Mouse (Mus musculus): ENCODE measurements around the gene Gm48552. TPM values are rescaled to one million over a fixed set of nuclear protein-coding genes. Genes with fewer than 3 reads are reported as not detected.

Gene Gm48552
- polyA plus RNA-seq, 1 experiment from 2014 or later, result not detected

- Histone ChIP-seq H3K27me3 (ENCODE audit: control insufficient read depth, insufficient read depth, low read length) (peaks cover 2% of the 10 kb centered on the region; the same call in 1 of the 2 replicates), H3K4me2 (ENCODE audit: low read depth, low read length) (peak overlapping the region; percentile 43), H3K9me3 (replicated peaks; ENCODE audit: control insufficient read depth, low read length) (no peaks in the 10 kb centered on the region), H3K36me3 (replicated peaks; ENCODE audit: control insufficient read depth, insufficient read depth, low read depth, low read length) (no peaks in the 10 kb centered on the region; the same call in 1 of the 2 replicates), H3K4me3 (ENCODE audit: low read depth, low read length) (peak overlapping the region; percentile 21; the same call in 1 of the 2 replicates), H3K4me1 (ENCODE audit: control insufficient read depth, insufficient read depth, low read length) (peaks cover 21% of the 10 kb centered on the region), H3K9ac (replicated peaks; ENCODE audit: low read length) (peak overlapping the region; percentile 43; the same call in 1 of the 2 replicates), H3K27ac (replicated peaks; ENCODE audit: low read depth, low read length) (no peak overlapping the region)
- DNase-seq (ENCODE audit: low spot score), result peak; percentile 66
- 19% methylated on average over 31 of the region's 31 CpGs for WGBS
- no peak for ATAC-seq (replicated peaks; ENCODE audit: insufficient number of reproducible peaks, low FRiP score, low TSS enrichment, low read depth)
Observed at GRCm38 (mm10) chr10:81407539-81408423, 19.0 kb downstream of the Gm48552 start.

GRCm38 (mm10) chr10:81408424-81408729, 19.6 kb downstream of the Gm48552 start:
- H3K36me3 ChIP-seq (replicated peaks; ENCODE audit: control insufficient read depth, insufficient read depth, low read depth, low read length), result no peaks in the 10 kb centered on the region; the same call in 1 of the 2 replicates
- H3K4me1 ChIP-seq (ENCODE audit: control insufficient read depth, insufficient read depth, low read length), result peaks cover 15% of the 10 kb centered on the region
- 36% methylated on average over 13 of the region's 13 CpGs for WGBS
- H3K4me2 ChIP-seq (ENCODE audit: low read depth, low read length), result no peak overlapping the region
- no peaks in the 10 kb centered on the region for H3K9me3 ChIP-seq (replicated peaks; ENCODE audit: control insufficient read depth, low read length)
- DNase-seq (ENCODE audit: low spot score) (no peak), ATAC-seq (replicated peaks; ENCODE audit: insufficient number of reproducible peaks, low FRiP score, low TSS enrichment, low read depth) (no peak)
- no peak overlapping the region; the same call in 1 of the 2 replicates for H3K9ac ChIP-seq (replicated peaks; ENCODE audit: low read length)
- H3K4me3 ChIP-seq (ENCODE audit: low read depth, low read length), result no peak overlapping the region
- H3K27me3 ChIP-seq (ENCODE audit: control insufficient read depth, insufficient read depth, low read length), result peaks cover 2% of the 10 kb centered on the region; the same call in 1 of the 2 replicates
- H3K27ac ChIP-seq (replicated peaks; ENCODE audit: low read depth, low read length), result peak overlapping the region; percentile 41; the same call in 1 of the 2 replicates

- ATAC-seq (replicated peaks; ENCODE audit: insufficient number of reproducible peaks, low FRiP score, low TSS enrichment, low read depth) (peak; percentile 7; the same call in 1 of the 2 replicates), DNase-seq (ENCODE audit: low spot score) (peak; percentile 69)
- Histone ChIP-seq H3K27me3 (ENCODE audit: control insufficient read depth, insufficient read depth, low read length) (peaks cover 2% of the 10 kb centered on the region; the same call in 1 of the 2 replicates), H3K36me3 (replicated peaks; ENCODE audit: control insufficient read depth, insufficient read depth, low read depth, low read length) (no peaks in the 10 kb centered on the region; the same call in 1 of the 2 replicates), H3K9ac (replicated peaks; ENCODE audit: low read length) (no peak overlapping the region), H3K4me1 (ENCODE audit: control insufficient read depth, insufficient read depth, low read length) (peaks cover 15% of the 10 kb centered on the region), H3K27ac (replicated peaks; ENCODE audit: low read depth, low read length) (peak overlapping the region; percentile 41; the same call in 1 of the 2 replicates), H3K4me2 (ENCODE audit: low read depth, low read length) (no peak overlapping the region), H3K9me3 (replicated peaks; ENCODE audit: control insufficient read depth, low read length) (no peaks in the 10 kb centered on the region), H3K4me3 (ENCODE audit: low read depth, low read length) (no peak overlapping the region)
- 15% methylated on average over 9 of the region's 9 CpGs for WGBS
Observed at GRCm38 (mm10) chr10:81408871-81409291, 20.1 kb downstream of the Gm48552 start.

- Histone ChIP-seq H3K4me1 (ENCODE audit: control insufficient read depth, insufficient read depth, low read length) (peaks cover 17% of the 10 kb centered on the region), H3K4me2 (ENCODE audit: low read depth, low read length) (no peak overlapping the region), H3K9ac (replicated peaks; ENCODE audit: low read length) (no peak overlapping the region), H3K9me3 (replicated peaks; ENCODE audit: control insufficient read depth, low read length) (no peaks in the 10 kb centered on the region), H3K4me3 (ENCODE audit: low read depth, low read length) (no peak overlapping the region), H3K27me3 (ENCODE audit: control insufficient read depth, insufficient read depth, low read length) (no peaks in the 10 kb centered on the region; the same call in 1 of the 2 replicates), H3K27ac (replicated peaks; ENCODE audit: low read depth, low read length) (peak overlapping the region; percentile 41; the same call in 1 of the 2 replicates), H3K36me3 (replicated peaks; ENCODE audit: control insufficient read depth, insufficient read depth, low read depth, low read length) (no peaks in the 10 kb centered on the region; the same call in 1 of the 2 replicates)
- no peak for ATAC-seq (replicated peaks; ENCODE audit: insufficient number of reproducible peaks, low FRiP score, low TSS enrichment, low read depth)
- DNase-seq (ENCODE audit: low spot score), result peak; percentile 49
- WGBS, result 10% methylated on average over 8 of the region's 8 CpGs
Observed at GRCm38 (mm10) chr10:81409330-81409729, 20.5 kb downstream of the Gm48552 start.

- ATAC-seq (replicated peaks; ENCODE audit: insufficient number of reproducible peaks, low FRiP score, low TSS enrichment, low read depth) (no peak), DNase-seq (ENCODE audit: low spot score) (no peak)
- no peak overlapping the region for H3K4me3 ChIP-seq (ENCODE audit: low read depth, low read length)
- H3K4me2 ChIP-seq (ENCODE audit: low read depth, low read length), result no peak overlapping the region
- no peaks in the 10 kb centered on the region; the same call in 1 of the 2 replicates for H3K27me3 ChIP-seq (ENCODE audit: control insufficient read depth, insufficient read depth, low read length)
- no peaks in the 10 kb centered on the region for H3K9me3 ChIP-seq (replicated peaks; ENCODE audit: control insufficient read depth, low read length)
- 71% methylated on average over 4 of the region's 4 CpGs for WGBS
- no peaks in the 10 kb centered on the region; the same call in 1 of the 2 replicates for H3K36me3 ChIP-seq (replicated peaks; ENCODE audit: control insufficient read depth, insufficient read depth, low read depth, low read length)
- peaks cover 17% of the 10 kb centered on the region for H3K4me1 ChIP-seq (ENCODE audit: control insufficient read depth, insufficient read depth, low read length)
- H3K27ac ChIP-seq (replicated peaks; ENCODE audit: low read depth, low read length), result no peak overlapping the region
- H3K9ac ChIP-seq (replicated peaks; ENCODE audit: low read length), result no peak overlapping the region
Observed at GRCm38 (mm10) chr10:81410350-81410749, 21.5 kb downstream of the Gm48552 start.

- peaks cover 17% of the 10 kb centered on the region for H3K4me1 ChIP-seq (ENCODE audit: control insufficient read depth, insufficient read depth, low read length)
- no peak overlapping the region for H3K4me2 ChIP-seq (ENCODE audit: low read depth, low read length)
Observed at GRCm38 (mm10) chr10:81410981-81411380, 22.2 kb downstream of the Gm48552 start.

GRCm38 (mm10) chr10:81411471-81412400, 22.9 kb downstream of the Gm48552 start:
- no peaks in the 10 kb centered on the region for H3K9me3 ChIP-seq (replicated peaks; ENCODE audit: control insufficient read depth, low read length)

More at GRCm38 (mm10) chr10:81410981-81411380, 22.2 kb downstream of the Gm48552 start:
- ATAC-seq (replicated peaks; ENCODE audit: insufficient number of reproducible peaks, low FRiP score, low TSS enrichment, low read depth) (no peak), DNase-seq (ENCODE audit: low spot score) (no peak)
- Histone ChIP-seq H3K9me3 (replicated peaks; ENCODE audit: control insufficient read depth, low read length) (no peaks in the 10 kb centered on the region), H3K27ac (replicated peaks; ENCODE audit: low read depth, low read length) (peak overlapping the region; percentile 32; the same call in 1 of the 2 replicates), H3K4me3 (ENCODE audit: low read depth, low read length) (no peak overlapping the region), H3K9ac (replicated peaks; ENCODE audit: low read length) (no peak overlapping the region), H3K27me3 (ENCODE audit: control insufficient read depth, insufficient read depth, low read length) (no peaks in the 10 kb centered on the region; the same call in 1 of the 2 replicates), H3K36me3 (replicated peaks; ENCODE audit: control insufficient read depth, insufficient read depth, low read depth, low read length) (no peaks in the 10 kb centered on the region; the same call in 1 of the 2 replicates)
- 79% methylated on average over 9 of the region's 9 CpGs for WGBS

More at GRCm38 (mm10) chr10:81411471-81412400, 22.9 kb downstream of the Gm48552 start:
- Histone ChIP-seq H3K36me3 (replicated peaks; ENCODE audit: control insufficient read depth, insufficient read depth, low read depth, low read length) (no peaks in the 10 kb centered on the region; the same call in 1 of the 2 replicates), H3K27me3 (ENCODE audit: control insufficient read depth, insufficient read depth, low read length) (no peaks in the 10 kb centered on the region; the same call in 1 of the 2 replicates), H3K4me2 (ENCODE audit: low read depth, low read length) (no peak overlapping the region), H3K9ac (replicated peaks; ENCODE audit: low read length) (no peak overlapping the region), H3K27ac (replicated peaks; ENCODE audit: low read depth, low read length) (peak overlapping the region; percentile 32; the same call in 1 of the 2 replicates), H3K4me3 (ENCODE audit: low read depth, low read length) (no peak overlapping the region), H3K4me1 (ENCODE audit: control insufficient read depth, insufficient read depth, low read length) (peaks cover 17% of the 10 kb centered on the region)
- ATAC-seq (replicated peaks; ENCODE audit: insufficient number of reproducible peaks, low FRiP score, low TSS enrichment, low read depth), result no peak
- 80% methylated on average over 18 of the region's 18 CpGs for WGBS
- no peak for DNase-seq (ENCODE audit: low spot score)
